Mouse (Mus musculus): ENCODE results near the gene Slc25a19.

The Slc25a19 gene

DNA sequence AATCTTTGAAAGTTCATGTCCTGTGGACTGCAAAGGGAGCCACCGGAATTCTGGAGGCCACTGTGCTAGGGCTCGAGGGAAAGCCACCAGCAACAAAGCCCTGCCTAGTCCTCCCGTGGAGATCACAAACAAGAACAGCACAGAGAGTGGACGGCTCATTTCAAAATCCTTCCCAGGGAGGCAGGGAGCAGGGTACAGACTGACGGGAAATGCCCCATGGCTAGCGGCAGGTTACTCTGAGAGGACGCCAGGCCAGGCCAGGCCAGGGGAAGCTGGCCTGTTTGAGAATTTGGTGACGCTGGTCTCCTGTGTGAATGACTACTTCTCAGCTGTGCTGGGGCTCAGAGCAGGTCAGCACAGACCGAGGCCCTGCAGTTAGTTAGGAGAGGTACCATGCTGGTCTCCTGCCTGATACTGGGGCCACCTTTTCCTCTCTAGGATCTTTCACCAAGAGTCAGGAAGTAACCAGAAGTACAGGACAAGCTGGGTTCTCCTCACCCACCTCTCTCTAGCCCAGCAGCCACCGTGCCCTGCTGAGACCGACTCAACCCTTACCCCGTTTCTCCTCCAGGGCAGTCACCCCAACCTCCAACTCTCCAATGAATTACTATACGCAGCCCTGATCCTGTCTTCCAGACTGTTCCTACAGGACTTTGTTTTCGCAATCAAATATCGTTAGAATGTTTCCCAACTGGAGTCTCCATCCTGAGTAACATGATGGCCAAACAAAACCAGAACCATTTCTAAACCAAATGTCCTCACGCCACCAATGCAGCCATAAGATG lies 9.2 kb downstream of the Slc25a19 start:
- DNase-seq (ENCODE audit: low spot score), result no peak

DNA sequence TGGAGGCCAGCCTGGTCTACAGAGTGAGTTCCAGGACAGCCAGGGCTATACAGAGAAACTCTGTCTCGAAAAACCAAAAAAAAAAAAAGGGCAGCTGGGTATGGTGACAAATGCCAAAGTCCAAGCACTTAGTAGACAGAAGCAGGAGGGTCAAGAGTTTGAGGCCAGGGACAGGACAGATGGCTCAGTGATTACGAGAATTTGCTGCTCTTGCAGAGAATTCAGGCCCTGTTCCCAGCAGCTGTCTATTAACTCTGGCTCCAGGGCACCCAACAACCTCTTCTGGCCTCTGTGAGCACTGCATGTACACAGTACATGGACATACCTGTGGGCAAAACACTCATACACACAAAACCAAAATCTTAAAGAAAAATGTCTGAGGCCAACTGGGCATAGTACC lies 10.1 kb downstream of the Slc25a19 start:
- DNase-seq (ENCODE audit: low spot score), result no peak

DNA sequence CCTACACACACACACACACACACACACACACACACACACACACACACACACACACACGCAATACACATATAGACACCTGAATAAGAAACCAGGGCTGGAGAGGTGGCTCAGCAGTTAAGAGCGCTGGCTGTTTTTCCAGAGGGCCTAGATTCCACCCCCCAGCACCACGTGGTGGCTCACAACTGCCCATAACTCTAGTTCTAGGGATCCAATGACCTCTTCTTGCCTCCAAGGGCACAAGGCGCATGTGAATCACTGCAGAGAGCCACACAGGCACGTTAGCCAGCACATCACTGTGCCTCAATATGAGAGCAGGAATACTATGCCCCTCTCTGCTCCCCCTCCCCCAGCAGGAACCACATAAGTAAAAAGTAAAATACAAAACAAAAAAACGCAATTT lies 11.2 kb downstream of the Slc25a19 start:
- DNase-seq (ENCODE audit: low spot score), result no peak

DNA sequence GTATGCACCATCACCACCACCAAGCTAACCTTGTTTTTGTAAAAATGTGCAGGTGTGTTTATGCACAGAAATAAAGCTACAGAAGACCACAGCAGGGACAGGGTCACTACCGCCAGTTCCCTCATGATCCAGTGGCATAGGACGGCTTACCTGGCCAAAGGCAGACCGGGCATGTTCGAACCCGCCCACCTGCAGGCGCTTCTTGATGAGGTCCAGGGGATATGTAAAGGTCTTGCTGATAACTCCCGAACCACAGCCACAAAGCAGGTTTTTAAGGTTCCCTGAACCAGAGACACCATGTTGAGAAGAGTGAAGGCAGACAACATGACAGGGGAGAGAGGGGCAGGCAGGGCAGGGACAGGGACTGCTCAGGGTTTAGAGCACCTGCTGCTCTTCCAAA lies 11.7 kb downstream of the Slc25a19 start:
- no peak for DNase-seq (ENCODE audit: low spot score)

DNA sequence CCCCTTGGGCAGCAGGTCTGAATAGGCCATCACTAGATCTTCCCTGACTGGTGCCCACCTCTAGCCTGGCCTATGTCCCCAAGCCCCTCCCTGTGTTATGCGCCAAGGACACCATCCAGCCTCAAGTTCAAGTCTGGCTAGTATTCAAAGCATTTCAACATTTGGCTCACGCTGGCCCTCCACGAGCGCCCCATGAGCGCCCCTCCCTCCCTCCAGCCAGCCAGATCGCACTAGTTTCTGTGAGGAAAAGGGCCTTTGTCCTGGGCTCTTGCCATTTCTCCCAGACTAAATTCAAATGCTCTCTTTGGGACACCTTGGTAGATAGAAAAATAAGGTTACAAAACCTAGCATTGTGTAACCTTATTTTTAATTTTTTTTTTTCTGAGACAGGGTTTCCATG lies 12.2 kb downstream of the Slc25a19 start:
- DNase-seq (ENCODE audit: low spot score), result no peak

DNA sequence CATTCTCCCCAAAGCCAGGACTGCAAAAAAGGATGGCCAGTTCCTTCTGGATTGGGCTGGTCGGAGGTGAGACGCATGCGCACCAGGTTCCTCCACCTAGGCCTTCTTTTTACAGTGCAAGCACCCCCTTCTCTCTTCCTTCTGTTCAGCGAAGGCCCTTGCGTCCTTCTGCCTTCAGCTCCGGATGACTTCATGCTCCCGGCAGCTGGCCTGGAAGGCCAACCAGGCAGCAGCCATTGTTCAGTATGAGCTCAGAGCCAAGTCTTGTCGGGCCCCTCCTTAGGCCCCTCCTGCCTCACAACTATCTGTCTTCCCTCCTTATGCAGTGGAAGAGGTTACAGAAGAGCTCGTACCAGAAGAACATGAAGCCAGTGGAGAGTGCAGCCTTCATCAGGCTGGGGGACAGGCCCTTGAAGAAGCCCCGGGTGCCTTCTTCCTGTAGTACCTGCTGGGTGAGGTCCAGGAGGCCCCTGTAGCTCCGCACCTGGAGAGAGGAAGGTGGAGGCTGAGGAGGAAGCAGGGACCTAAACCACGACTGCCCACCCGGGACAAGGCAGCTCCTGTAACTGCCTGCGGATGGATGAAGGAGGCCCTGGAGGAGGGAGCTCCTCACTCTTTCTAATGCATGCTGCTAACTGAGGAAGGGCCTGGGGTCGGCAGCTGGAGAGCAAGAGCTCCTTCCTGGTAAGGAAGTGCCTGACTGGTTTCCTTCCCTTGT lies 12.8 kb downstream of the Slc25a19 start:
- no peak for DNase-seq (ENCODE audit: low spot score)

DNA sequence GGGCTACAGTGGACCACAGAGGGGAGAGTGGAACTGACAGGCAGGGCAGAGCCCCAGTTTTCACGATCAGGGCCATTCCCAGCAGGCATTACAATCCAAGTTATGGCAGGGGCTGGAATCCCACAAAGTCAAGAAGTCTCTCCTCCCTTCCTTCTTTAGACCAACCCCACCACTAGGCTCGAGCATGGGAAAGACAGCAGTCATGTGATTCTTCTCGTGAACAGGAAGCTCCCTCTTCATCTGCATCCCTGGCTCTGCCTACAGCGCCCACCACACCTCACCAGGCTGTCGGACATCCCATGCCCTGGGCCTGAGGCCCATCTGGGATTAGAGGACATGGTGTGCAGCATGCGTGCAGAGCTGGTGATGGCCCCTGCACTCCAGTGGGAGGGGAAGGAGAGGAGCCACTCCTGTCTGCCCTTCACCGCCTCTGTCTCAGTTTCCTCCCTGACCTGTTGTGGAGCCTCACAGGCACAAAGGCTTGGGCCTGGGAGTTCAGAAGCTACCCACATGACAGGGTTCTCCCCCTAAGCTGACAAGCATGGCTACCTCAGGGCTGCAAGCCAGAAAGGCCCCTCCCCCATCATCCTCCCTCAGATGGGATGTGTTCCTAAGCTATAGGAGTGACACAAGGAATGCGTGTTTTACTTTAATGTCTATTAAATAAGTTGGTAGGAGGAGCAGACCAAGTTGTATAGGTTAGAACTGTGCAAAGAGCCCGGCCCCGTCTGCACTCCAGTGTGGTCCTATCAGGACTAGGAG lies 13.6 kb downstream of the Slc25a19 start:
- DNase-seq (ENCODE audit: low spot score), result no peak

DNA sequence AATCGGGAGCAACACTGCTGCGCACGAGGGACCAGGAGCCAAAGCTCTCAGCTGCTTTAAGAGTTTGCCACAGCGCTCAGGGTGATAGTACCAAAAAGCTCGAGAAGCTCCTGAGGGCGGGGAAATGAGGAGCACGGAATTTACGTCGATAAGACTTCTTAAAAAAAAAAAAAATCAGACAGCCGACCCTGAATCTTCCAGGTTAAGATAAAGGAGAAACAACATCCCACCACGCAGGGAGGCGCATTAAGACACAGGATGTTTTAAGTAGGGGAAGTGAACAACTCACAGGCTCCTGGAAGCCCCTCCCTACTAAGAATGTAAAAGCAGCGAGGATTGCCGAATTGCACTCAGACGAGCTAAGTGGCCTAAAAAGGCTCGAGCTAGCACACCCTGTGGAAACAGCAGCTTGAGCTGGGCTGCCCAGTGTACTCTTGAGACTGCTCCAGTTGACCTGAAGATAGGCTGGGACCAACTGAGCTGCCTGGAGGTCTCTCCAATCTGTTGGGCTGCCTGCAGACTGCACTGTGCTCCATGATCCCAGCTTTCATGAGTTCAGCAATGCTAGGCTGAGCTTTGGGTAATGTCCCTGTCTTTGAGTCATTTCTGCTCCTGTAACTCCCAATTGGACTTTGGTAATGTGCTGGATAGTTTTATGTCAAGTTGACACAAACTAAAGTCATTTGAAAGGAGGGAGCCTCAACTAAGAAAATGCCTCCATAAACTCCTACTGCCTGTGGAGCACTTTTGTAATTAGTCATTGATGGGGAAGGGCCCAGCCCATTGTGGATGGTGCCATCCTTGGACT lies 14.8 kb downstream of the Slc25a19 start:
- DNase-seq (ENCODE audit: low spot score), result no peak

DNA sequence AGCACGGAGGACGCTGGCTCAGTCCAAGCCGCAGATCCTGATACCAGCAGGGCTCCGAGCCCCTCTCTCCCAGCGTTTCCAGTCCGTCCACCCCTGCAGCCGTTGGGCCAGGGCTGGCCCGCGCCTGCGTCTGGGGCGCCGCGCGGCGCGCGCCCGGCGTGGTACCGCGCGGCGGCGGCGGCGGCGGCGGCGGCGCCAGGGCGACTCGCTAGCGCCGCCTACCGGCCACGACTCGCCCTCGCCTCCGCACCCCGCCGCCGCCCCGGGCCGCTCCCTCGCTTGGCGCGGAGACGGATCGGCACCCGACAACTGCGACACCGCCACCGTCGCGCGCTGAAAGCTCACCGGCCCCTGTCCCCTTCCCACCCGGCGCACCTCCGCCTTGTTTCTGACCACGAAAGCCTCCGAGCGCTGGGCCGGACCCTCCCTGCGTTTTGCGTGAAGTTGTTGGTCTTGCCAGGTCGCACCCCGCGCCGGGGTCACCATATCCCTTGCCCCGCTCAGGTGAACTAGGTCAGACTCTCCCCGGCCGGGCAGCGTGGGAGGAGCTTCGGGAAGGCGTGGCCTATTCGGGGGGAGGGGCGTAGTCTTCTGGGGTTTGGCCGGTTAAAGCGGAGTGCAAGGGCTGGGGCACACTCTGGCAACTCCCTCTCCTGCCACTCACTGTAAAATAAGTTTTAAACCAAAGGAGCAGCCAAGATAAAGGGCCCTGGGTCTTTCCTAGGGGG lies 15.5 kb downstream of the Slc25a19 start, which contains the start of gene Mif4gd:
TSS of gene Mif4gd (minus strand) at position 560 of the 728 bp plus-strand sequence.
- DNase-seq (ENCODE audit: low spot score), result peak; percentile 67

DNA sequence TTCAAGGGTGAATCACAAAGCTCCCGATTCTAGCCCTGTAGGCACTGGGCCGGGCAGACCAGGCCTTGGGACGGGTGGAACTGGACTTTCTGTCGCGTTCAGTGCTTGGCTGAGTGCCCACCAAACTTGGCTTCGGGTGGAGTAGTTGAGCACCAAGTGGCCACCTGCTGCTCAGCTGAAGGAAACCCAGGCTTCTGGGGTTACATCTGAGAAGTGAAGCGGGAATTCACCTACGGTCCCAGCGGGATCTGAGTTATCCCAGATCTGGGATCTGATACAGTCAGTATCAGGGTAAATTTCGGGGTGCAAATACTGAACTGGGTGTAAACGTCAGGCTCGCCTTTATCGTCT lies 16.1 kb downstream of the Slc25a19 start:
- no peak for DNase-seq (ENCODE audit: low spot score)

DNA sequence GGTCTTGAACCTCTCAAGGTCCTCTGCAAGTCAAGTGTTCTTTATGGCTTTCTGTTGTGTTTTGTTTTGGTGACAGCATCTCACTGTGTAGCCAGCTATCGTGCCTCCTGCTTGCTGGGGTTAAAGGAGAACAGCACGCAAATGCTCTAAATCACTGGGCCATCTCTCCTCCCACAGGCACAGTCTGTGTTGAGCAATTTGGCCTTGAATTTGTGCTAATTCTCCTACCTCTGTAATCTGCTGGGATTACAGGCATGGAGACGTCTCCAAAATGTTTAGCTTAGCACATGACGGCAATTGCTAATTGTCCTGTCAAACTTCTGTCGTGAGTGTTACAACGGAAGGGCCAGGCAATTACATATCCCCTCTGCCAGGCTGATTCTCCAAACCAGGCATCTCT lies 16.9 kb downstream of the Slc25a19 start:
- DNase-seq (ENCODE audit: low spot score), result no peak

DNA sequence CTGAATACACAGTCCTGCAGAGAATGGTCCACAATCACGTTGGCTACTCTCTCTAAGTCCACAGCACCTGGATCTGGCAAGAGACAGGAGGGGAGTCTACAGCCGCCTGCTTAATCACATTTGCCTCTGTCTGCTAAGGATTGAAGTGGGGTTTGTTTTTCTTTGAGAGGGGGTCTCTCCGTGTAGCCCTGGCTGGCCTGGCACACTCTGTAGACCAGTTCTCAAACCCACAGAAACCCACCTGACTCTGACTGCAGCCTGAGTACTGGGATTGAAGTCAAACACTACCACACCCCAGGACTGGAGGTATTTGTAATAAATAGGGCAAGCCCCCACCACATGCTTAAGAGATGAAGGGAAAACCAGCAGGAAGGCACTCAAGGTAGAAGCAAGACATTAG lies 18.5 kb downstream of the Slc25a19 start:
- DNase-seq (ENCODE audit: low spot score), result no peak

DNA sequence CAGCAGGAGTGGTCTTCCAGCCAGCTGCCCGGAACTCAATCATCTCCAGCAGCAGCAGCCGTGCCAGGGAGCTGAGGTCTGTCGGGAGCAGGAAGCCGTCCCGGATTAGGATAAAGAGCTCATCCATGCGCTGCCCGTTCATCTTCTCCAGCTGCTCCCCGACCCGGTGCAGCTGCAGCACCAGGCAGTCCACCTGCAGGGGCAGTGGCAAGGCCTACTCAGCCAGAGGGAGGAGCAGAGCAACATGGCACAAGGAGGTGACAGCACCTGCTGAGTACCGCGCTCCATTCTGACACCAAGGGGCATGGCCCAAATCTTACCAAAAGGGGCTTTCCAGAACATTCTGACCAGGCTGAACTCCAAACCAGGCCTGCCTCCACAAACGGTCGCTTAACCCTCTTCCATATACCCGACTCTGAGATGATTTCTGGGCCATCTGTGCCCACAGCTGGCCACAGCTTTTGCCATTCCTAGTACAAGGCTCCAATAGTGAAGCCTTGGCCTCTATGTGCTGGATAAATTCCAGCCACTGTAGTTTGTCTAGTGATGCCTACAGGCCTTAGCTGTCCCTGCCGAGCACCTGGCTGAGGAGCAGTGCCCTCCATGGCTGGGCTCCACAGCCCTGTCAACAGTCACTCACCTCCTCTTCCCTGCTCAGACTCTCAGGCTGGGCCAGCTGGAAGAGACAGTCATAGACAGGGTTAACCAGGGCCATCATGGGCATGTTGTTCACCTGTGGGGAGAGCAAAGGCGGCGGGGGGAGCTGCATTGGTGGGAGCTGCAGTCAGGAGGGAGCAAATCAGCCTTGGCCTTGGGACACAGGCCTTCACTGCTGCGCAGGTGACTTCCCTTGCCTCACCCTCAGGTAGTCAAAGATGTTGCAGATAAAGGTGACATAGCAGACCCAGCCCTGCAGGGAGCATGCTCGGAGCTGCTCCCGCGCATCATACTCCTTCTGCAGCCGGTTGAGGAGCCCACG lies 19.4 kb downstream of the Slc25a19 start:
- no peak for DNase-seq (ENCODE audit: low spot score)

DNA sequence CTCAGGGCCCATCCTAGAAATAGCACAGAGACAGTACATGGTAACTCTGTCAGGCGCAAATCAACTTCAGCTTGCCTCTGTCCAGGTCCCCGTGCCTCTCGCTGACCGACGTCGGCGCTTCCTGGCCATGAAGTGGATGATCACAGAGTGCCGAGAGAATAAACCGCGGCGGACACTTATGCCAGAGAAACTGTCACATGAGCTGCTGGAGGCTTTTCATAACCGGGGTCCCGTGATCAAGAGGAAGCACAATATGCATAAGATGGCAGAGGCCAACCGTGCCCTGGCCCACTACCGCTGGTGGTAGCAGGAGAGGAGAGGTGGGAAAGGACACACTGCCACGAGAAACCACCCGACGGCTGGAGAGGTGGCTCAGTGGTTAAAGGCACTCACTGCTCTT lies 21.4 kb downstream of the Slc25a19 start:
- DNase-seq (ENCODE audit: low spot score), result no peak

DNA sequence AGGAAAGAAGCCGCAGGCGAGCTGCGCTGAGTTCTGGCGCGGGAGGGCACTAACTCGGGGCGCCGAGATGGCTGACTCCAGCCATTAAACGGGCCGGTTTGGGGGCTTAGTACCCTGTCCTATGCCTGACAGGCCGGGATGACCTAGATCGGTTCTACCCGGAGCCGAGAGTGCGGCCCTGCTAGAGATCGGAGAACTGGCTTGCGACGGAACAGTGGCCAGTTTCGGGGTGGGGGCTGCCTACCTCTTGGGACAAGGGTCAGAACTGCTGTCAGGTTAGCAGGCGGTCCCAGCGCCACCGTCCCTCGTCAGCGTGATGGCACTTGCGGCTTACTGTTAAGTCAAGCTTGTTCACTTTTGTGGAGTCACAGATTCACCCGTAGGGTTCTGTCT lies 23.8 kb downstream of the Slc25a19 start:
- no peak for DNase-seq (ENCODE audit: low spot score)

DNA sequence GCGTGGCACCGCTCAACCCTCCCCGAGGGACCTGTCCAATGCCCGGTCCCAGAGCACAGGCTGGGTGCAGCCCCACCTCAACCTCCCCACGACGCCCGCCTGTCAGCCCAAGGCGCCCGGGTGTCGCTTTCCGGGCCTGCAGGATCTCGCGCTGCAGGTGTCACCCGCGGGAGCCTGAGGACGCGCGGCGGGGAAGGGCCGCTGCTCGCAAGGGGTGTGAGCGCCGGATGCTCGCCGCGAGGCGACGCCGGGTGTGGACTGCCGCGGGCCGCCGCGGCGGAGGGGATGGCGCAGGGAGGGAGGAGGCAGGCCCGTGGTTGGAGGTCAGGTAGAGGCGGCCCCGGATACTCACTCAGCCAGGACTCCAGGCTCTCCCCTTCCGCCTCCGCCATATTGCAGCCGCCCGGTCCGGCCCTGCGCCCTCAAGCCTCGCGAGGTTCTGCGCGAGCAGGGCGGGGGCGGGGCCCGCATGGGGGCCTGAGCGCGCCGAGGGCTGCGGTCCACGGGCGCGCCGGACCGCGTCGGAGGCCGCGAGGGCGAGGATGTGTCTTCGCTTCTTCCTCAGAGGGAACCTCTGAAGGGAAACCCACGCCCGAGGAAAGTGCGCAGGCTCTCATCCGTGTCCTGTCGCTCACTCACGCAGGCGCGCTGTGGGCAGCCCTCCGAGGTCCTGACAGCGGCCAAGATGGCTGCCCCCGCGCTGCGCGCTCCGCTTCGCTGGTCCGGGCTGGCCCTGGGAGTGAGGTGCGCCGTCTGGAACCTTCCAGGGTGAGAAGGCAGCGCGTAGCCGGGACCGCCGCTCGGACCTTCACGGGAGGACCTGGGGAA lies 24.4 kb downstream of the Slc25a19 start, which contains the start of the genes Mrps7 and Gga3:
TSS of gene Mrps7 (plus strand) at position 450 of the 828 bp plus-strand sequence.
TSS of gene Gga3 (minus strand) at position 576 of the 828 bp plus-strand sequence.
- peak; percentile 79 for DNase-seq (ENCODE audit: low spot score)

DNA sequence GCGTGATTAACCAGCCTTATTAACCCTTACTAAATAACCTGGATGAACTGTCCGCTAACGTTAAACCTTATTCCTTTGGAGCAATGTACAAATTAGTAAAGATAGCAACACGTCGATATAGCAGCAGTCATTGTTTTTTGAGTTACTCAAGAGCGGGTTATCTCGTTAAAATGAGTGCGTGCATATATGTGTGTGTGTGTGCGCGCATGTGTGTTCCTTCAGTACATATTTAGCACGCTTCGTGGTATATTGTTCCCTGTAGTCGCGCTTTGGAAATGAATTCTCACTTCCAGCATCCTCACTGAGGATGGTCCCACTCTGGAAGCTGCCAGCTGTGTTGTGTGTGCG lies 25.0 kb downstream of the Slc25a19 start:
- no peak for DNase-seq (ENCODE audit: low spot score)

DNA sequence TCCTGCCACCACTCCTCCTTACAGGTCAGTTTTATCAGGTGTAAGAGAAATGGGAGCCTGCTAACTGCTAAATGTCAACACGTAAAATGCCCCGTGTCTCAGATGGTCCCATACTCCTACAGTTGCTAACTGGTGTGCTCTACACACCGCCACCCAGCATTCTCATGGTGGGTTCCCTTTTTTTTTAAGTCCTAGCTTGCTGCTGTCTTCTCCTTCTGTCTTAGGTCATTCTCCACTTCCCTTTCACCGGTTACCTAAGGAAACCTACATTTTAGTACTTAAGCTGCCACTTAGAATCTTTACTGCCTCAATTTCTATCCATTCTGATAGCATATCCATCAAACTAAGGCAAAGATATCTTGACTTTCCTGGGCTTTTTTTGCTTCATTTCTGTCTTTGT lies 26.9 kb downstream of the Slc25a19 start:
- DNase-seq (ENCODE audit: low spot score), result no peak

DNA sequence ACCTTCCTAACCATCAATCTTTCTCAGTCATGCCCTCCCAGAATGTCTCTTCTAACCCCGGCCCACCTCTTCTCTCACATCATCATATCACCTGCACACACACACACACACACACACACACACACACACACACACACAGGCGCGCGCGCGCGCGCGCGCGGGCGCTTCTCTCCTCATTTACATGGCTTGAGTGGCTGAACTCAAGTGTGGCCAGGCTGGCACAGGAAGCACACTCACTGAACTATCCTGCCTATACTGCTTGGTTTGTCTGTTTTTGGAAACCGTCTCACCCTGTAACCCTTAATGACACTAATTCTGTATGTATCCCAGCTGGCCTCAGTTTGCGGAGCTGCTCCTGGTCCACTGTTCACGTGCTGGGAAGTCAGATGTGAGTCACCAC lies 27.4 kb downstream of the Slc25a19 start:
- no peak for DNase-seq (ENCODE audit: low spot score)

All from left cerebral cortex, adult 11 months (tissue).